Mouse (Mus musculus): ENCODE results near the gene Nwd2. TPM values are rescaled to one million over a fixed set of nuclear protein-coding genes. Genes with fewer than 3 reads are reported as not detected.

Gene Nwd2
- total RNA-seq (2014; fragmentation: Nextera tagmentation), result not detected in 2 replicates
- total RNA-seq (2017), result 0.22 and 0.29 TPM in 2 replicates
- not detected in 2 replicates for polyA plus RNA-seq (2012)

DNA sequence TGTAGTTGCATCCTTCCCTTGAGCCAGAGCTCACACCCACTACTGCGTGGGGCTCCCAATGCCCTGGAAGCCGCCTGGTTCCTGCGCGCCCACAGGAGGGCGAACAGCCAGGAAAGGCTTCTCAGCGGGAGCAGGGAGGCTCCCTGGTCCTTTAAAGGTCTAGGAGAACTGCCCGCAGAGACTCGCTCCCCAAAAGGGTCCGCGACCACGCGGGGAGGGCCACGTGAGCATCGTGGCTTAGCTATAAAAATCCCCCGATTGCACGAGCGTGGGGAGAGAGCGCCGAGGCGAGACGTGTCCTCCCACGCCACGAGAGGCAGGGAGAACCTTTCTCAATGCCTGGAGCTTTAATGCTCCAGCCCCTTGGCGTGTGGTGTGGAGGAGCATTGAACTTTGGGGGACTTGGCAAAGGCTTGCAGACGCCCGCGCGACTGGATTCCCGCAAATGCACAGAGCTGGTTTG is at the start of gene Nwd2:
Gene Nwd2, plus strand, starts transcription at position 33 of the 463 bp plus-strand sequence.
- TF ChIP-seq GATA1 (IDR thresholded peaks at IDR 0.05; ENCODE audit: borderline replicate concordance, low read length) (no peak), CTCF (IDR thresholded peaks at IDR 0.05; ENCODE audit: low read depth, low read length) (no peak), TAL1 (conservative IDR thresholded peaks at IDR 0.05; ENCODE audit: low read depth, low read length) (no peak), GATA2 (IDR thresholded peaks at IDR 0.05; ENCODE audit: borderline replicate concordance, low read depth, low read length) (no peak), POLR2AphosphoS5 (IDR thresholded peaks at IDR 0.05; ENCODE audit: insufficient replicate concordance, low read depth, low read length) (no peak)
- Histone ChIP-seq H3K9me3 (replicated peaks) (peaks cover 29% of the 10 kb centered on the region), H3K27me3 (ENCODE audit: insufficient read depth, low read length) (no peaks in the 10 kb centered on the region), H3K36me3 (replicated peaks) (no peaks in the 10 kb centered on the region), H3K4me1 (ENCODE audit: insufficient read depth, low read depth, low read length) (no peaks in the 10 kb centered on the region), H3K4me3 (ENCODE audit: low read depth, low read length) (peak within 1 kb of the TSS; percentile 16; the same call in 1 of the 2 replicates)
- ATAC-seq (ENCODE audit: extremely low read depth, insufficient number of reproducible peaks, low FRiP score, poor library complexity, severe bottlenecking), result no peak
- no peak for DNase-seq (ENCODE audit: low spot score)

DNA sequence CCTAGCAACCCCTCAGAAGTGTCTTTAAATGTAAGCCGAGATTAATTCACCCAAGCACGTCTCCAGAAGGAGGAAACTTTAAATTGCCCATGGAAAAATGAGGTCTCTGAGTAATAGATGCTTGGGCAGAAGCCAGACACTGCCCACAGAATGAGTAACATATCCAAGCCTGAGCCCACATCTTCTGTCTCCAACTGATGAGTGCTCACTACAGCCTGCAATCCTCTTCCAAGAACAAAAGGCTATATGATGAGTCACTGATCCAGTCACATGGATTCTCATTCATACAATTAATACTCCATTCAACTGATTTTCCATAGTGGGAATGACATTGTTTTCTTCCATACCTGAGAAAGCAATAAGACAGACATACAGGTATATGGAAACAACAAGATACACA is 41.5 kb upstream of the Nwd2 start:
- ATAC-seq (ENCODE audit: extremely low read depth, insufficient number of reproducible peaks, low FRiP score, poor library complexity, severe bottlenecking) (no peak), DNase-seq (ENCODE audit: low spot score) (no peak)
- H3K4me1 ChIP-seq (ENCODE audit: insufficient read depth, low read depth, low read length), result no peaks in the 10 kb centered on the region
- H3K9me3 ChIP-seq (replicated peaks), result no peaks in the 10 kb centered on the region
- no peak overlapping the region for H3K4me3 ChIP-seq (ENCODE audit: low read depth, low read length)
- TF ChIP-seq TAL1 (conservative IDR thresholded peaks at IDR 0.05; ENCODE audit: low read depth, low read length) (no peak), GATA1 (IDR thresholded peaks at IDR 0.05; ENCODE audit: borderline replicate concordance, low read length) (no peak), GATA2 (IDR thresholded peaks at IDR 0.05; ENCODE audit: borderline replicate concordance, low read depth, low read length) (no peak), CTCF (IDR thresholded peaks at IDR 0.05; ENCODE audit: low read depth, low read length) (no peak), POLR2AphosphoS5 (IDR thresholded peaks at IDR 0.05; ENCODE audit: insufficient replicate concordance, low read depth, low read length) (no peak)
- H3K27me3 ChIP-seq (ENCODE audit: insufficient read depth, low read length), result no peaks in the 10 kb centered on the region
- no peaks in the 10 kb centered on the region for H3K36me3 ChIP-seq (replicated peaks)

DNA sequence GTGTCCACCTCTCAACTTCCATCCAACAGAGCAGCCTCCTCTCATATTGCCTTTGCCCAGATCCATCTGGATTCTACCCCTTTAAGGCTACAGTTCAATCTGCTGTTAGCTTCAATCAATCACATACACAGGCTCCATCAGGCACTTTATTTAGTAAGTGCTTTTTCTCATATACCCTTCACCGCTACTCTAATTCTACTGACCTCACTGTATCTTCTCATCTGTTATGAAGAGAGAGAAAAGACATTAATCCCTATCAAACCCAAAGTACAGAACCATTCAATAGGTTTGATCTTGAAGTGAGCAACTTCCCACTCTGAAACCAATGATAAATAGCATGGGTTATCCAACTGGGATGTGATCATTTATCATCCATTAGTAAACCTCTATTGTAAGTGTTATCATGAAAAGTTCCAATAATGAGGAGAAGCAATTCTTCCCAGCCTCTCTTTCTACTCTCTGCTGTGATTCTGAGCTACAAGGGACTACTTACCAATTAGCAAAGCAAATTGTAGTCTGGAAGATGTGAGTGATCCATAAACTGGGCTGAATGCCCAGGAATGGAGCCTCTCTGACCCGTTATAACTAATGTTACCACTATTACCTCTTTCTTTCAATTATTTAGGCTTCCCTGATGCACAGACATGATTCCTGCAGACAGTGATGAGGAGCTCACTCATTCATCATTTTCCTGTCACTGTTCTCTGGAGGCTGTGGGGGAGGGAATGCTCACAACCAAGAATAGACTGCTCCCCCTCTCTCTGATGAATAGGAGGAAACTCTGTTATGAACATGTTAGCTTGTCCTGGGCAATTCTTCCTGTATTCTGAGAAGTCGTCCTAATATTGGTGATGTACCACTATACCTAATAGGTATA is 31.9 kb upstream of the Nwd2 start:
- no peaks in the 10 kb centered on the region for H3K36me3 ChIP-seq (replicated peaks)

DNA sequence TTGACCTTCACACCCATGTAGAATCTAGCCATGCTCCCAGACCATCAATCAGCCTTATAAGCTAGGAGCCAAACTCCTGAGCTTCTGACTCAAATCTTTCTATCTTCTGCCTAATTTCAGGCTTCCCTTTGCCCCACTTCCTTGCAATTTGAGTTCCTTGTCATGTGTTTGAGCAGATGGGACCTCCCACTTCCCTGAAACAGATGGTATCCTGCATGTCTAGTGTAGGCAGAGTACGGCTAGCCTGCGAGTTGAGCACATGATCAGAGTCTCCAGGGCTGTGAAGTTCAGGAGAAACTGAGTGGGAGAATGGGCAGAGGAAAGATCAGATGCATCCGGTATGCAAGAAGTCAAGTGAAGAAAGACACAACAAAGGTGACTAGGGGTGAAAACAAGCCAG is 24.8 kb upstream of the Nwd2 start:
- Histone ChIP-seq H3K9me3 (replicated peaks) (peaks cover 2% of the 10 kb centered on the region; the same call in 1 of the 2 replicates), H3K4me3 (ENCODE audit: low read depth, low read length) (no peak overlapping the region), H3K36me3 (replicated peaks) (no peaks in the 10 kb centered on the region), H3K4me1 (ENCODE audit: insufficient read depth, low read depth, low read length) (no peaks in the 10 kb centered on the region), H3K27me3 (ENCODE audit: insufficient read depth, low read length) (no peaks in the 10 kb centered on the region)
- ATAC-seq (ENCODE audit: extremely low read depth, insufficient number of reproducible peaks, low FRiP score, poor library complexity, severe bottlenecking) (no peak), DNase-seq (ENCODE audit: low spot score) (no peak)
- TF ChIP-seq GATA1 (IDR thresholded peaks at IDR 0.05; ENCODE audit: borderline replicate concordance, low read length) (no peak), GATA2 (IDR thresholded peaks at IDR 0.05; ENCODE audit: borderline replicate concordance, low read depth, low read length) (no peak), TAL1 (conservative IDR thresholded peaks at IDR 0.05; ENCODE audit: low read depth, low read length) (no peak), POLR2AphosphoS5 (IDR thresholded peaks at IDR 0.05; ENCODE audit: insufficient replicate concordance, low read depth, low read length) (no peak), CTCF (IDR thresholded peaks at IDR 0.05; ENCODE audit: low read depth, low read length) (no peak)

More for the DNA sequence above, 31.9 kb upstream of the Nwd2 start:
- TF ChIP-seq CTCF (IDR thresholded peaks at IDR 0.05; ENCODE audit: low read depth, low read length) (no peak), TAL1 (conservative IDR thresholded peaks at IDR 0.05; ENCODE audit: low read depth, low read length) (no peak), GATA1 (IDR thresholded peaks at IDR 0.05; ENCODE audit: borderline replicate concordance, low read length) (no peak), GATA2 (IDR thresholded peaks at IDR 0.05; ENCODE audit: borderline replicate concordance, low read depth, low read length) (no peak), POLR2AphosphoS5 (IDR thresholded peaks at IDR 0.05; ENCODE audit: insufficient replicate concordance, low read depth, low read length) (no peak)
- DNase-seq (ENCODE audit: low spot score) (no peak), ATAC-seq (ENCODE audit: extremely low read depth, insufficient number of reproducible peaks, low FRiP score, poor library complexity, severe bottlenecking) (no peak)
- H3K4me1 ChIP-seq (ENCODE audit: insufficient read depth, low read depth, low read length), result no peaks in the 10 kb centered on the region
- H3K9me3 ChIP-seq (replicated peaks), result no peaks in the 10 kb centered on the region
- no peak overlapping the region for H3K4me3 ChIP-seq (ENCODE audit: low read depth, low read length)
- no peaks in the 10 kb centered on the region for H3K27me3 ChIP-seq (ENCODE audit: insufficient read depth, low read length)

DNA sequence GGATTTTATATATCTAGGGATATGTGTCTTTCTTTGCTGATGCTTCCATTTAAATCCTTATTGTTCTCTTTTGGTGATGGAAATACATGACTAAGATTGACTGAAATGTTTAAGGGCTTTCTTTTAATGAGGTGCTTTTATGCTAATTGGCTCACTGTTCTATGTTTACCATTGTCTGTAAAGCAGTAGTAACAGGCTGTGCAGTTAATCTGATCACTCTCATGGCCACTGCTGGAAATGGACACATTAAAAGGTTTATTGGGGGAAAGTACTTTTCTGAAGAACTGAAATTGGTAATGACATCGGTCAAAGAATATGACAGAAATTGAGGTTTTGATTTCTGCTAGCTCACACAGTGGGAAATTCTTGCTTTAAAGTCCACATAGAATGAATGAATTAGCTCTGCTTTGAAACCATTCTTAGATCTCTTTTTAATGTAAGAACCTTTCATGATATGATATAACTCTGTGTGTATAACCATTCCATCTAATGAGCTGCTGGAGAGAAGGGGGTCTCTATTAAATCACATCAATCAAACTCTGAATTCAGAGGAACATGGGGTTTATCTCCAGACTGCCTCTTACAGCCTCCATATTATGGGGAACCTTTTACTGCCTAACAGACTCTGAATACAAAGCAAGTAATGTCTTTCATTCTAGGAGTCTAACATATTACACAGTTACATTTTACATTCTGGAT is 20.9 kb upstream of the Nwd2 start:
- no peaks in the 10 kb centered on the region for H3K36me3 ChIP-seq (replicated peaks)
- no peak overlapping the region for H3K4me3 ChIP-seq (ENCODE audit: low read depth, low read length)
- DNase-seq (ENCODE audit: low spot score), result no peak
- no peak for TF ChIP-seq POLR2AphosphoS5 (IDR thresholded peaks at IDR 0.05; ENCODE audit: insufficient replicate concordance, low read depth, low read length)
- no peaks in the 10 kb centered on the region for H3K27me3 ChIP-seq (ENCODE audit: insufficient read depth, low read length)
- H3K4me1 ChIP-seq (ENCODE audit: insufficient read depth, low read depth, low read length), result no peaks in the 10 kb centered on the region
- ATAC-seq (ENCODE audit: extremely low read depth, insufficient number of reproducible peaks, low FRiP score, poor library complexity, severe bottlenecking), result no peak
- H3K9me3 ChIP-seq (replicated peaks), result peaks cover 2% of the 10 kb centered on the region; the same call in 1 of the 2 replicates

DNA sequence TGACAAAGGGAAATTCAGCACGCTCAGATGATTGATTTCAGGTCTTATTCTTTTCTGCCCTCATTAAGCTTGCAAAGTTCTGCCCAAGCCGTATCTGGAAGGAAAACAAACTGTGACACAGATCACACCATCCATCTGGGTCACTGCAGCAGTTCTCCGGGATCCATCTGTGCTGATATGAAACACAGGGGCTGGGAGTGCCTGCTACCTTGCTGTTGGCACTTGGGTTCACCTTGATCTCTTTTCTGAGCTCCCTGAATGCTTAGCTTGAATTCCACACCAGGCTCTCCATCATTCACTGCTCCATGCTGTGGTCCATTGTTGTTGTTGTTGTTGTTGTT is 20.4 kb upstream of the Nwd2 start:
- TF ChIP-seq TAL1 (conservative IDR thresholded peaks at IDR 0.05; ENCODE audit: low read depth, low read length) (no peak), GATA2 (IDR thresholded peaks at IDR 0.05; ENCODE audit: borderline replicate concordance, low read depth, low read length) (no peak), GATA1 (IDR thresholded peaks at IDR 0.05; ENCODE audit: borderline replicate concordance, low read length) (no peak), CTCF (IDR thresholded peaks at IDR 0.05; ENCODE audit: low read depth, low read length) (no peak), POLR2AphosphoS5 (IDR thresholded peaks at IDR 0.05; ENCODE audit: insufficient replicate concordance, low read depth, low read length) (no peak)
- peaks cover 2% of the 10 kb centered on the region; the same call in 1 of the 2 replicates for H3K9me3 ChIP-seq (replicated peaks)
- no peak overlapping the region for H3K4me3 ChIP-seq (ENCODE audit: low read depth, low read length)
- H3K27me3 ChIP-seq (ENCODE audit: insufficient read depth, low read length), result no peaks in the 10 kb centered on the region
- ATAC-seq (ENCODE audit: extremely low read depth, insufficient number of reproducible peaks, low FRiP score, poor library complexity, severe bottlenecking), result no peak
- H3K36me3 ChIP-seq (replicated peaks), result no peaks in the 10 kb centered on the region
- H3K4me1 ChIP-seq (ENCODE audit: insufficient read depth, low read depth, low read length), result no peaks in the 10 kb centered on the region
- DNase-seq (ENCODE audit: low spot score), result no peak
